Mouse (Mus musculus): ENCODE measurements around the gene Il27ra.

- TF ChIP-seq ZNF384 (IDR thresholded peaks at IDR 0.05; ENCODE audit: low read depth, low read length) (no peak), ZC3H11A (IDR thresholded peaks at IDR 0.05; ENCODE audit: borderline replicate concordance, low read depth, low read length) (no peak), MAFK (IDR thresholded peaks at IDR 0.05; ENCODE audit: insufficient read depth, low read depth, low read length) (no peak)
Observed at GRCm38 (mm10) chr8:83981533-83981932, 60.9 kb downstream of the Il27ra start.

Measured in ES-E14 (cell line).